Mouse (Mus musculus) mesoderm, embryonic 11.5 days (tissue): ENCODE data around the gene Ppp2r5b.
A peak's percentile ranks its signal among the peaks of the same experiment; 100 is the strongest.

ENCODE experiments used
- DNase-seq: peaks from one replicate; pipeline ENCODE4 v3.0.0-alpha.2; 2012; ENCODE audit warnings: low read depth, low spot score

Ppp2r5b gene

DNA sequence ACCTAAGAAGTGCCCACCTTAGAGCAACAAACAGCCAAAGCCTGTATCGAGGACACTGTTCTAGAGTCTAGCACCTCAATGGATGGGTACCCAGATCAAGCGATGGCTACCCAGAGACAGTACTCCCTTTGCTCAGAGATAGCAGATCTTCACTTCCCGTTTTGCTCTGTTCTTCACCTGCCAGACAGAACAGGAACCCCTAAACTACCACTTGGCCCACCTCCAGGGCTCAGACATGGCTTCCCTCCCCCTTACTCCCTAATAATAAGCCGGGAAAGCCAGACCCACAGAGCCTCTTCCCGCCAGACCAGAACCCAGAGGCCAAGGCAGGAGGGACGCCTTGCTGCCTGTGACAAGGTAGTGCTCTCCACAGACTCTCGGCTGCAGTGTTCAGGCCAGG lies 1.2 kb upstream of the Ppp2r5b start:
- DNase-seq = no peak

DNA sequence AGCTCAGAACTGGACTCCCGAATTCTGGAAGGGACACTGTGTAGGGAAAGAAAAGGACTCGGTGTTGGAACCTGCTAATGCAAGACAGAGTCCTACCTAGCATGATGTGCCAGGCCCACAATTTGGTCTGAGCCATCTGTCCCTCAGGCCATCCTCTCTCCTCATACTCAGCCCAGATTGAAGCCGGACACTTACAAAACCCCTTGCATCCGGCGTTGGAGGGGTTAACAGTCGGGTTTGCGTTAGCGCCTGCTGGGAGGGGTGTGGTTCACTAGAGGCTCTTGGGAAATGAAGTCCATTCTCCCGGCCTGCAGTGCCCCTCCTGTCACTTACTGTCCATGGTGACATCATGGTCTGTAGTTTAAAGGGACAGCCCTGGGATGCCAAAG lies 375 bp upstream of the Ppp2r5b start:
- DNase-seq = peak; percentile 94

DNA sequence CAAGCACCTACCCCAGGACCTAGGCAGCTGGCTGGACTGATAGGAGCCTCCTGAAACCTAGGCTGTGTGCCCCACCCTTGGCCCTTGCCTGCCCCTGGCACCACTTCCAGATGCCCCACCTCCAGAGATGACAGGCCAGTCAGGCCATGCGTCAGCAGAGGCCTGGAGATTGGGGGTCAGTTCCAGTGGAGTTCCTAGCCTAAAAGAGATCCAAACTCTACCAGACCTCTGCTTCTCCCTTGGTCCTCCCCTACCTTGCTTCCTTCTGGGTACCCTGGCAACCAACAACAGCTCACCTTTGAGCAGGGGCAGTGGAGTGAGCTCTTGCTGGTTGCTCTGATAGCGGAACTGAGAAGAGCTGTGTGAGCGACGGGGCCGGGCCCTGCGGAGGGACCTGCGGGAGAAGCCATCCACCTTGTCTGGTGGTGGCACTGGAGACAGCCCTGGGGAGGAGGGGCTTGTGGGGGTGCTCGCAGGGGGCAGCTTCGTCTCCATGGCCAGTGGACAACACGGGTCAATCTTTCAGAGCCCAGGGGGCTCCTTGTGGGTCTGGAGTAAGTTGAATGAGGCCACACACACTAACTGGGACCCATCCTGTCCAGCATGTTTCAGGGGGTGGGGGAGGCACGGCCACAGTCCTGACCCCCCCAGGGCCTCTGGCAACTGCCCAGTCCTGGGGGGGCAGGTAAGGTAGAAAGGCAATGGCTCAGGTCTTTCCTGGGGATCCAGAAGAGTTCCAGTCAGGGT lies 1.2 kb downstream of the Ppp2r5b start:
- DNase-seq = no peak

- no peak for DNase-seq
Observed at GRCm38 (mm10) chr19:6233647-6234046, 2.0 kb downstream of the Ppp2r5b start.

GRCm38 (mm10) chr19:6231036-6231435 lies 4.6 kb downstream of the Ppp2r5b start:
- DNase-seq = no peak

DNA sequence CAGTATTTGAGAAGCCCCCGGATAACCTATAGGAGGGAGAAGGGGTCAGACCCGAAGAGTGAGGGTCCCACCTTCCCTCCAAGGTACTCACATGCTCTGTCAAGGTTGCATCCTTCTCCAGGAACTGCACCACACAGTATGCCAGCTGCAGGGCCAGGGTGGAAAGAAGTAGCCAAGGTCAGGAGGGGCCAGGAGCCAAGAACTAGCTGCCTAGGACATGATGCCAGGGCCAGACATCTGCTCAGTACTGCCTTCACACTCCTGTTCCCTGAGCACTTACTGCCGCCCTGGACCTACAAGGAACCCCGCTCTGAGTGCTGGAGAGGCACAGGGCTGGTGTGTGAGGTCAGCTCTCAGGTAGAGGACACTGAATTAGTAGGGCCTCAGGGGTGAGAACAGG lies 5.3 kb downstream of the Ppp2r5b start:
- DNase-seq = no peak

DNA sequence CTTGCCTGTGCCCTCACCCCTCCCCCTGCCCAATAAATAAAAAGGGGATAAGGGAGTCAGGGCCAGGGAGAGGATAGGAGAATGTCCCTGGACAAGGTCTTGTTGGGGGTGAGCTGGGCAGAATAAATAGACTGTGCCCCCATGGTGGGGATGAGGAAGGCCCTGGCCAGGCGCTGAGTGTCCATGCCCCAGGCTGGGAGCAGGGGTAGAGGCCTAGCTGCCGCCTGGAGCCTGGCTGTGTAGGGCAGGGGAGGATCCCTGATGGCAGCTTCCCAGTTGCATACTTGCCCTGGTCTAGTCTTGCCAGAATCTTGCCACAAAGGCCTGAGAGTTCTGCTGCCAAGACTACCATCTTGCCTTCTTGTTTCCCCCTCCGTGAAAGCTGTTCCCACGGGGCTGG lies 7.8 kb downstream of the Ppp2r5b start:
- DNase-seq = no peak

GRCm38 (mm10) chr19:6226763-6227162 lies 8.9 kb downstream of the Ppp2r5b start:
- DNase-seq = no peak

- DNase-seq = peak; percentile 49
Observed at GRCm38 (mm10) chr19:6226135-6226534, 9.5 kb downstream of the Ppp2r5b start, which contains the start of gene Gpha2. TSS of gene Gpha2 (plus strand) at chr19:6226380.

DNA sequence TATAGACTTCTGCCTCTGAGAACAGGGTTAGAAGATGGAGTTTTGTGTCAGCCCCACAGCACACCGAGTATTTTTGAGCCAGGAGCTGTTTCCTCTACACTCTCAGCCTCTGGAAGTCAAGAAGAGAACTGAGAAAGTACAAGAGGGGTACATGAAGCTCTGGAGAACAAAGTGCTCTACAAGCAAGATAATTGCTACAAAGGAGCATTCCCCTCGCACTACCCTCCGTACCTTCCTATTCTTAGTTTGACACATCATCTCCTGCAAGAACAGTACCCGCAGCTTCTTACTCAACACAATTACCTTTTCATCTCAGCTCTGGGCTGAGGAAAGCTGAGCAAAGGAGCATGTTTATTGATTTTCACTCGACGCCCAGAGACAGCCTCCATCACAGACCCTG lies 17.1 kb downstream of the Ppp2r5b start:
- no peak for DNase-seq

DNA sequence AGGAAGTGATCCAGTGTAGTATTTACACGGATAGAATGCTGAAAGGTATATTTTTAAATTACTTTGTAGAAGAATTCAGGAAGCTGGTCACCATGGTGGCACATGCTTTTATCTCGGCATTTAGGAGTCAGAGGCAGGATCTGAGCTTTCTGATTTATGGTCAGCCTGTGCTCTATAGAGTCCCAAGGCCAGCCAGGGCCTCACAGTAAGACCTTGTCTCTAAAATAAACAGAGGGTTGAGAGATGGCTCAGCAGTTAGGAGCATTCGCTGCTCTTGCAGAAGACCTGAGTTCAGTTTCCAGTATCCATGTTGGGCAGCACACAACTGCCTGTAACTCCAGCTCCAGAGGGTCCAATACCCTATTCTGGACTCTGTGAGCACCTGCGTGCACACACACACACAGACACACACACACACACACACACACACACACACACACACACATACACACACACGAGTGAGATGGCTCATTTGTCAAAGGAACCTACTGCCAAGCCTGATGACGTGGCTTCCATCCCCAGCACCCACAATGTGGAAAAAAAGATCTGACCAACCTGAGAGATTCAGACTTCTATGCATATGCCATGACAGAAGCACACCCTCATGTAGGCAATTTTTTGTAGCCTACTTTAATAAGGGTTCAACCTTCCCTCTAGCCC lies 19.5 kb downstream of the Ppp2r5b start:
- DNase-seq = no peak

DNA sequence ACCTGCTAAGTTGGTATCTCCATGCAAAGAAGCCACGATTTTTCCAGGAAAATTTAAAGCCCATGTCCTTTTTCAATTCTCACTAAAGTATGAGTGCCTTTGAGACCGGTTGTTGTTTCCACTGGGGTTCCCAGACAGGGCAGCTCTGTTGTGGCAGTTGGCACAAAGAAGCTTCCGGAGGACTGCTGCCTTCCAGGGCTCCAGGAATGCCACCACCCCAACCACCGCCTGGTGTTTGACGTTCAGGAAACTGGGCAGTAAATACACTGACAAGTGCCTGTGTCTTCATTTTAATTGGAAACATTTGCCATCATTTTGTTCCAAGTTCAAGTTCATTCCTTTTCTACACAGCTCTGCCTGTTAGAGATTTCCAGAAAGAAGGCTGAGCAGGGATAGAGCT lies 29.0 kb downstream of the Ppp2r5b start:
- DNase-seq = no peak

DNA sequence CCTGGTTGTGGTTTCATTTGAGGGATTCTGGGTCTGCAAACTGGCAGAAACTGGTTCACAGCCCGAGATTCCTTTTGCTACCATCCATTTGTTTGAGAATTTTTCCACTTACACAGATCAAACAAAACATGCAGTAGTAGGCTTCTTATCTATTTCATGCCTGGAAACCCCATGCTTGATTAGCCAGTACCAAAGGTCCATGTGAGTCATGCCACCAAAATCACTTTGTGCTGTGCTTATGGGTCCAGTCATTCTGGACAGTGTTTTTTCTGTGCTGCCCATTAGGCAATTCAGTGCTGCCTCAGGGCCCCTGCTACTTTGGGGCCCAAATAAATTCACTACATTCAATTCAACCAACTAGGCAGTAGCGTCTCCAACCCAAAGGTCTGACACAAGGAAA lies 31.4 kb downstream of the Ppp2r5b start:
- DNase-seq = no peak

GRCm38 (mm10) chr19:6184131-6184530 lies 51.5 kb downstream of the Ppp2r5b start, which contains the start of gene Majin:
TSS of gene Majin (plus strand) at chr19:6184388.
- DNase-seq = no peak

- DNase-seq = no peak
Observed at GRCm38 (mm10) chr19:6182534-6182933, 53.1 kb downstream of the Ppp2r5b start.

- peak; percentile 58 for DNase-seq
Observed at GRCm38 (mm10) chr19:6181629-6182028, 54.0 kb downstream of the Ppp2r5b start.

DNA sequence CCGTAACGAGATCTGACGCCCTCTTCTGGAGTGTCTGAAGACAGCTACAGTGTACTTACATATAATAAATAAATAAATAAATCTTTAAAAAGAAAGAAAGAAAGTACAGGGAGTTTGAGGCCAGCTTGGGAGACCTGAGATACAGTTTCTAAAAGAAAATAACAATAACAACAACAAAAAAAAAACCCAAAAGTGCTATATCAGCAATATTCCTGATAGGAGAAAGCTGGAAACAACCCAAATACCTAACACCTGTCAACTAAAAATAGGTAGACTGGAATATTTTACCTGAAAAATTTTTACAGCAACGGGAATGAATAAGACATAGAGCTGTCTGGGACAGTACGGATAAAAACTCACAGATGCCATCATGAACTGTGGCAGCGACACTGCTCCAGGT lies 56.9 kb downstream of the Ppp2r5b start:
- DNase-seq = no peak
